Mouse (Mus musculus): ENCODE measurements around the gene Cyb561d2.

Gene Cyb561d2

DNA sequence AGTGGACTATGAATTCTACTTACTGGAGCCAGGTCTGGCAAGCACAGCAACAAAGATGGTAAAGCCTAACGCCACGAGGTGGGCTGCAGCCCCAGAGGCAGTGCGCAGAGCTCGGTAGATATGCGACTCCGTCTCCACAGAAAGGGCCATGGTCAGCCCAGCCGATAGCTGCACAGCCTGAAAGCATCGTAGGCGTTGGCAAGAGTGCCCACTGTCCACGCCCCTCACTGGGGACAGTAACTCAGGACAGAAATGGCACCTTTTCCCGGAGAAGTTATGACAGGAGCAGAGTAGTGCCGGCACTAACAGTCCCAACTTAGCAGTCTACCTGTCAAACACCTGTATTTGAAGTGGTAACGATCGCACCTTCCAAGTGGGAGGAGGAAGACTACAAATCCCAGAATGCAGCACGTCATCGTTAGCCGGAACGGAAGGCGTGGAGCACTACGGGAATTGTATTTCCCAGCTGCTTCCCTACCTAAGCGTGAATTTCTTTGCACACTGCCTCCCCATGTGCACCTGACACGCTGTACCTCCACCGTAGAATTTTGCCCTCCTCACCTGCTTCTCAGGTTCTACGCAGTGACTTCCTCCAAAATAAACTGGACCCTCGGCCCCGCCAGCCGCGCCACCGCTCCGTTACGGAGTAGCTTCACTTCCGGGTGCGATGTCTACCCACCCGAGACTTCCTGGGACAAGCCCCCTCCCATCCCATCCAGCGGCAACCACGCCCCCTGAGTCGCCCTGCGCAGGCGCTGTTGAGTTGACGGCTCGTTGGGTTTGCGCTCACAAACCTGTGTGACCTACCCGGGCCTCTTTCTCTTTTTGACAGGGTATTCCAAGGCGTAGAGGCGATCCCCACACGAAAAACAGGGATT, at the start of gene Cyb561d2, which contains the start of gene Nprl2:
TSS of gene Cyb561d2 (minus strand) at position 720 of the 878 bp plus-strand sequence.
TSS of gene Nprl2 (plus strand) at position 753 of the 878 bp plus-strand sequence.
- CTCF ChIA-PET: interaction anchor here in 3 of 4 experiments (0.6 to 2.4 kb wide), 20 partner anchors 8 to 201 kb away, joined by 3 to 15 read pairs (median 4); partner anchors contain the start of genes Tmem115 (in 3 of the 3) and 6430571L13Rik (in 1 of the 3)
- POLR2A ChIA-PET: interaction anchor here in 3 of 4 experiments (0.6 to 9.0 kb wide), 55 partner anchors 8 to 851 kb away, joined by 3 to 77 read pairs (median 4); partner anchors contain the start of genes 6430571L13Rik (in 3 of the 3), Rassf1 (in 3 of the 3), Tmem115 (in 3 of the 3) and Gnai2 (in 2 of the 3)

DNA sequence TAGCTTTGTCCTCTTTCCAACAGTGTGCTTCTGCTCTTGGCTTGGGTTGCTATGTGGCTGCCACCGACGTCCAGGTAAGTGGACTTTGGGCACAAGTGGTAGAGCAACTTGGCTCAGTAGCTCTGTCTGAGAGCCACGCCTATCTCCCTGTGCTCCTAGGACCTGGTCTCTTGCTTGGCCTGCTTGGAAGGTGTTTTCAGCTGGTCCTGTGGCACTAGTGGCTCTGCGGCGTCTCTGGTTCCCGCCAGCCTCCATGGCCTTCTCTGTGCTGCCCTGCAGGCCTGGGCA, 48.7 kb upstream of the Cyb561d2 start:
- POLR2A ChIA-PET: interaction anchor here in 3 of 4 experiments (1.1 to 29.0 kb wide), 10 partner anchors 4 to 40 kb away, joined by 3 to 450 read pairs (median 5); partner anchors contain the start of genes Hyal1 (in 2 of the 3), Naa80 (in 2 of the 3), Hyal2 (in 1 of the 3) and Hyal3 (in 1 of the 3)
- CTCF ChIA-PET: interaction anchor here in 3 of 4 experiments (0.6 to 2.9 kb wide), 9 partner anchors 10 to 295 kb away, joined by 3 to 16 read pairs (median 5); no protein-coding TSS in a partner anchor

DNA sequence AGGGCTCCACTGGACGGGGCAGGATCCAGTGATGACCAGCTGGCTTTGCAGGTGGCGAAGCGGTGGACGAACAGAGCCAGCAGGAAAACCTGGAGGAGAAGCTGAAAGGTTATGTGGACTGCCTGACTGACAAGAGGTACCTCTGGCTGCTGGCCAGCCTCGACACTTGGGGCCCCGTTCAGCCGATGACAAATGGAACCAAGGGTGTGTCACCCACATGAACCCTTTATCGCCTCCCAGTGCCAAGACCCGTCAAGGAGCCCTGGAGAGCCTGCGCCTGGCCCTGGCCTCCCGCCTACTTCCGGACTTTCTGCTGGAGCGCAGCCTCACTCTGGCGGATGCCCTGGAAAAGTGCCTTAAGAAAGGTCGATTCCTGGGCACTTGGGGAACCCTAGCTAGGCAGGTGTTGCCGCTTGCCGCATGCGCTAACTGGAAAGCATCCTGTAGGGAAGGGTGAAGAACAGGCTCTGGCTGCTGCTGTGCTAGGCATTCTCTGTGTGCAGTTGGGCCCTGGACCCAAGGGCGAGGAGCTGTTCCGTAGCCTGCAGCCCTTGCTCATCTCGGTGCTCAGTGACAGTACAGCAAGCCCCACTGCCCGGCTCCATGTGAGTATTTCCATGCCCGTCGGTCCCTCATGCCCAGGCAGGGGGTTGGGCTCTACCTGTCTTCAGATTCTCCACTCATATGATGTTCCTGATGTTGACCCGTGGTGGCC, 48.2 kb upstream of the Cyb561d2 start:
- ChIA-PET CTCF (interaction anchor here in 3 of 4 experiments (0.6 to 2.9 kb wide), 10 partner anchors 11 to 295 kb away, joined by 3 to 16 read pairs (median 4); no protein-coding TSS in a partner anchor), POLR2A (interaction anchor here in 3 of 4 experiments (0.6 to 29.0 kb wide), 15 partner anchors 4 to 799 kb away, joined by 3 to 450 read pairs (median 5); partner anchors contain the start of genes Hyal1 (in 2 of the 3), Hyal2 (in 2 of the 3), Naa80 (in 2 of the 3) and Hyal3 (in 1 of the 3))

- POLR2A ChIA-PET: interaction anchor here (0.5 to 29.0 kb wide), 53 partner anchors 6 to 751 kb away, joined by 3 to 450 read pairs (median 5); partner anchors contain the start of genes Hyal1 (in 4 of the 4), Naa80 (in 3 of the 4), Cyb561d2 (in 2 of the 4) and Gnai2 (in 2 of the 4)
- CTCF ChIA-PET: interaction anchor here in 3 of 4 experiments (0.6 to 2.9 kb wide), 23 partner anchors 11 to 87 kb away, joined by 3 to 10 read pairs (median 4); partner anchors contain the start of gene Hyal1 (in 1 of the 3)
Measured at GRCm38 (mm10) chr9:107587833-107588639, 46.0 kb upstream of the Cyb561d2 start.

- ChIA-PET POLR2A (interaction anchor here (0.5 to 29.0 kb wide), 68 partner anchors 7 to 752 kb away, joined by 3 to 450 read pairs (median 4); partner anchors contain the start of genes Hyal1 (in 4 of the 4), Naa80 (in 3 of the 4), Zmynd10 (in 3 of the 4) and Cyb561d2 (in 2 of the 4)), CTCF (interaction anchor here (0.6 to 2.5 kb wide), 27 partner anchors 11 to 236 kb away, joined by 3 to 10 read pairs (median 3); partner anchors contain the start of genes Hyal1 (in 1 of the 4) and Zmynd10 (in 1 of the 4))
Measured at GRCm38 (mm10) chr9:107586974-107587832, 45.2 kb upstream of the Cyb561d2 start, which contains the start of gene Ifrd2. Ifrd2 (plus strand) TSS chr9:107587642.

- ChIA-PET CTCF (interaction anchor here (0.7 to 2.5 kb wide), 9 partner anchors 10 to 91 kb away, joined by 3 to 10 read pairs (median 5); partner anchors contain the start of gene Hyal1 (in 1 of the 4)), POLR2A (interaction anchor here (0.5 to 29.0 kb wide), 41 partner anchors 8 to 419 kb away, joined by 3 to 450 read pairs (median 7); partner anchors contain the start of genes Hyal1 (in 4 of the 4), Cyb561d2 (in 2 of the 4), Naa80 (in 2 of the 4) and Nprl2 (in 2 of the 4))
Measured at GRCm38 (mm10) chr9:107586504-107586903, 44.5 kb upstream of the Cyb561d2 start.

- CTCF ChIA-PET: interaction anchor here in 3 of 4 experiments (0.5 to 2.0 kb wide), 4 partner anchors 17 to 62 kb away, joined by 3 to 5 read pairs (median 4); no protein-coding TSS in a partner anchor
- POLR2A ChIA-PET: interaction anchor here in 3 of 4 experiments (0.7 to 29.0 kb wide), 13 partner anchors 11 to 412 kb away, joined by 3 to 450 read pairs (median 4); partner anchors contain the start of genes Hyal2 (in 2 of the 3), Tusc2 (in 2 of the 3), Cyb561d2 (in 1 of the 3) and Ifrd2 (in 1 of the 3)
Measured at GRCm38 (mm10) chr9:107583174-107583573, 41.2 kb upstream of the Cyb561d2 start.

- ChIA-PET CTCF (interaction anchor here in 3 of 4 experiments (0.8 to 2.0 kb wide), 6 partner anchors 18 to 63 kb away, joined by 3 to 5 read pairs (median 4); no protein-coding TSS in a partner anchor), POLR2A (interaction anchor here in 3 of 4 experiments (0.6 to 29.0 kb wide), 17 partner anchors 12 to 412 kb away, joined by 3 to 450 read pairs (median 4); partner anchors contain the start of genes Hyal2 (in 3 of the 3), Tusc2 (in 2 of the 3), Cyb561d2 (in 1 of the 3) and Ifrd2 (in 1 of the 3))
Measured at GRCm38 (mm10) chr9:107582509-107583062, 40.6 kb upstream of the Cyb561d2 start.

DNA sequence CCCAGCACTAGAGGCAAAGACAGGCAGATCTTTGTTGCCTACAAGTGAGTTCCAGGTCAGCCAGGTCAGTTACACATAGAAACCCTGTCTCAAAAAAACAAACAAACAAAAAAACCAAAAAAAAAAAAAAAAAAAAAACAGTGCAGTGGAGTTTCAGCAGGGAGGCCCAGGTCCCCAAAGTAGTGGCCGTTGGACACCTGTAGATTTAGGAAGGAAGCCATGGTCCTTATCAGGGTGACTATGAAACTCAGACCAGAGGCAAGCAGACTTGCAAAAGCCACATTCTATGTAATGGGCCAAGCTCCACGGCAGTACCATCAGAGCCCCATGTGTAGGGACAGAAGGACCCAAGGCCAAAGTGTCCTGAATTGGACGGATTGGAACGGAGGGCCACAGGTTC, 39.6 kb upstream of the Cyb561d2 start:
- ChIA-PET CTCF (interaction anchor here in 2 of 4 experiments (0.7 to 2.4 kb wide), 10 partner anchors 13 to 96 kb away, joined by 3 to 12 read pairs (median 4); partner anchors contain the start of genes Gnai2 (in 1 of the 2) and Hyal2 (in 1 of the 2)), POLR2A (interaction anchor here (0.6 to 29.0 kb wide), 28 partner anchors 10 to 1214 kb away, joined by 3 to 450 read pairs (median 10); partner anchors contain the start of genes Hyal2 (in 3 of the 4), Cyb561d2 (in 2 of the 4), Nprl2 (in 2 of the 4) and Ifrd2 (in 1 of the 4))

- ChIA-PET POLR2A (interaction anchor here (0.6 to 29.0 kb wide), 46 partner anchors 8 to 284 kb away, joined by 3 to 450 read pairs (median 6); partner anchors contain the start of genes Gnai2 (in 3 of the 4), Hyal2 (in 3 of the 4), Cyb561d2 (in 2 of the 4) and Nprl2 (in 2 of the 4)), CTCF (interaction anchor here in 3 of 4 experiments (0.5 to 2.4 kb wide), 16 partner anchors 9 to 206 kb away, joined by 3 to 12 read pairs (median 4); partner anchors contain the start of genes Gnai2 (in 1 of the 3) and Hyal2 (in 1 of the 3))
Measured at GRCm38 (mm10) chr9:107580501-107581317, 38.7 kb upstream of the Cyb561d2 start, which contains the start of gene Hyal3. Hyal3 (plus strand) TSS chr9:107580818.

GRCm38 (mm10) chr9:107579023-107579900, 37.3 kb upstream of the Cyb561d2 start:
- POLR2A ChIA-PET: interaction anchor here in 3 of 4 experiments (0.6 to 29.0 kb wide), 28 partner anchors 8 to 86 kb away, joined by 3 to 450 read pairs (median 7); partner anchors contain the start of genes Ifrd2 (in 3 of the 3), Cyb561d2 (in 2 of the 3), Gnai2 (in 2 of the 3) and Hyal2 (in 2 of the 3)
- CTCF ChIA-PET: interaction anchor here in 2 of 4 experiments (1.0 to 2.4 kb wide), 6 partner anchors 8 to 205 kb away, joined by 3 to 12 read pairs (median 4); no protein-coding TSS in a partner anchor

- POLR2A ChIA-PET: interaction anchor here in 3 of 4 experiments (0.6 to 29.0 kb wide), 17 partner anchors 9 to 838 kb away, joined by 3 to 450 read pairs (median 13); partner anchors contain the start of genes Ifrd2 (in 3 of the 3), Hyal2 (in 2 of the 3), Cyb561d2 (in 1 of the 3) and Nprl2 (in 1 of the 3)
- CTCF ChIA-PET: interaction anchor here in 1 of 4 experiments (0.7 to 1.8 kb wide), 2 partner anchors 34 to 52 kb away, joined by 3 to 6 read pairs; no protein-coding TSS in a partner anchor
Measured at GRCm38 (mm10) chr9:107578587-107578986, 36.6 kb upstream of the Cyb561d2 start, which contains the start of gene Naa80. Naa80 (plus strand) TSS chr9:107578887.

Measured in embryonic stem cell, embryonic (primary cell).